Mouse (Mus musculus) c-Kit-positive CD71-positive TER-119-positive erythroid progenitor cells, embryonic 14.5 days (primary cell): Measurements from ENCODE around the gene Tbx22.

Source experiments
- DNase-seq: peaks from one replicate; pipeline ENCODE4 v3.0.0-alpha.2; 2013; ENCODE audit warnings: low spot score

The Tbx22 gene

DNA sequence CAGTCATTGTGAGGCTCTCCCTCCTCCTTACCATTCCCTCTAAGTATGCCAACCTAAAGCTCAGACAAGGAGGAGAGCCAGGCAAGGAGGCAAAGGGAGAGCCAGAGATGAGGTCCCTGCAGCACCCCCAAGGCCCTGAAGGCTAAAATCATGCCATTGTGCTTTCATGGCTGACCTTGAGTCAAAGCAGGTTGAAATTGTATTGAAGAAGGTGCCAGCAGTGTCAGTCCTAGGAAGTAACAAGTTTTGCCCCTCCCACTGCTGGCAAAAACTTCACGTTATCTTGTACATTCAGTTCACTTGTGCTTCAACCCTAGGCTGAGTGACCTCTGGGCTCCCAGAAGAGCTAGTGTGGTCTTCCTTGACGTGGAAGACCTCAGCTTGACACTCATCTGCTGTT lies at the start of gene Tbx22:
Gene Tbx22, plus strand, starts transcription at position 301 of the 400 bp plus-strand sequence.
- no peak for DNase-seq

DNA sequence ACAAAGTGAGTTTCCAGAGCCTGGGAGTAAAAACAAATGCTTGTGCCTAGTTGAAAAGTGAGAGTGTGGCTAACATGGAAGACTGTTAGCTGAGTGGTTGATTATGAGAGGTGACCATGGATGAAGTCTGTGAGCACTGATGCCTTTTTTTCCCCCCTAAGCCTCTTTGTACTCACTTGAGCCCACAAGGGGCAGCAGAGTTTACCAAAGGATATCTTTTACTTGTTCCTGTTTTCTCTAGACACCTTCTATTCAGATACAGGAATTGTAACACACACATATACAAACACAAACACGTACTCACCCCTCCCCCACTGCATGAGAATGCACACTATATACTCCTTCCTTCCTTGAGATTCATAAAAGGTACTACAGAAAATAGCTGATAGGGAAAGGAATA lies 913 bp downstream of the Tbx22 start:
- no peak for DNase-seq

DNA sequence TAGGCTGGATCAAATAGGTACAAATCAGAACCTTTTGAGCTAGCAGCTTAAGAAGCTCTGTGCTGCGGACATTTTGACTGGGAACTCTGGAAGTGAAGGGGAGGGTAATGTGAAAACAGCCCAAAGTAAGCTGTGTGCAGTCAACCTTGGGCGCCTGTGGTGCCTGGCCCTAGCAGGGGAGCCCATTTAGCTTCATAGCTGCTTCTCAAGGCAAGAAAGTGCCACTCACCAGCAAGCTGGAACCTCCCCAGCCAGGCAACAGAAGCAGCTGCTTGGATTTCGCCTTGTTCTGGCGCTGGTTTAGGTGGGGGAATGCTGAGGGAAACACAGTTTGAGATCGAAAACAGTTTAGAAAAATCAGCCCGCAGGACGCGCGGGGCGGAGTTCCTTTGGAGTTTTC lies 11.4 kb downstream of the Tbx22 start:
- DNase-seq, result no peak

DNA sequence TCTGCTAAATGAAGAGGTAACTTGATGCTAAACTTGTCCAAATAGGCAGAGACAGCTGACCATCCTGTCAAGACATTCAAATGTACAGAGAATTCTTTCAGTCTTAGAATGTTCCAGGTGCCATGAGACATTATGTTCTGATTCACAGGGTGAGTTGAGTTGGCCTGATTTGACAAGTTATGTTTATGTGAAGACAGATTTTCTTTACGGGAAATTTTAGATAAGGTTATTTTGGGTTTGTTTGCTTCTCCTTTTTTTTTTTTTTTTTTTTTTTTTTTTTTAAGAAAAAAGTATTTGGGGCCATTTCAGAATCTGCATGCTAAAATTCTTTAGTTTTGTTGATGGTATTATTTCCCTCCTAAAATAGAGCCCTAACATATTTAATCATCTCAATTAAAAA lies 40.8 kb downstream of the Tbx22 start:
- DNase-seq, result no peak

DNA sequence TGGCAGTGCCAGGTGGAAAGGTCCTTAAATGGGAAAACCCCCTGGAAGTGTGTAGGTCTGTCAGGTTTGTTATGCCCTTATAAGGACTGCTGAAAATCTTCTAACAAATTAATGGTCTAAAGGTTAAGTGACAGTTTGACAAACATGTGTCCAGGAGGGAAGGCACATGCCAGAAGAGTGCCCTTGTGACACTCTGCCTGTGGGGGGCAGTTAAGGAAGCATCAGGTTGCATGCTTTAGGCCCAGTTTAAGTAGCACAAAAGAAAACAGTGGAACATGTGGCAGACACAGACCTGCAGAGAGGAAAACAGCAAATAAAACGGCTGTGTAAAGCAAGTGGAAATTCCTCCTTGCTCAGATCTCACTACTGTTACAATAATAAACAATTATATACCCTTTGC lies 55.8 kb downstream of the Tbx22 start:
- DNase-seq, result no peak
